Mouse (Mus musculus): ENCODE data around the gene Cdk11b.
"Not testable (repeated sequence)": the region's sequence is repeated elsewhere in the genome, so short reads cannot be mapped to it uniquely, and the experiment has no call there.

Gene Cdk11b

DNA sequence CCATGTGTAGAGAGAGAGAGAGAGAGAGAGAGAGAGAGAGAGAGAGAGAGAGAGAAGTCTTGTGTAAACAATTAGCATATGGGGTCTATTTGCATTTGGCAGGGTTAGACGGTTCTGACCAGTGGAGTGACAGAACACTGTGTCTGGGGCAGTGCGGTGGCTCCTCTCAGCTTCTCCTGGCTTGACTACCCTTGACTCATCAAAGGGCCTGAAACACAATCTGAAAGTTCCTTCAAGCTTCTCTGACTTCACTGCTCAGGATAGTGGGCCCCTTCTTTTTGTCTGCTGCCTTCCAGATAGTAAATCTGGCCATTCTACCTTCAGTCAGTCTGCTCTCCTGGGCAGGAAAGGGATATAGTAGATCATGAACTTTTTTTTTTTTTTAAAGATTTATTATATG is 17.8 kb upstream of the Cdk11b start:
- no peak for DNase-seq (ENCODE audit: low spot score)

GRCm38 (mm10) chr4:155611860-155612259 is 12.8 kb upstream of the Cdk11b start:
- DNase-seq (ENCODE audit: low spot score): no peak

GRCm38 (mm10) chr4:155613264-155613663 is 11.4 kb upstream of the Cdk11b start:
- no peak for DNase-seq (ENCODE audit: low spot score)

DNA sequence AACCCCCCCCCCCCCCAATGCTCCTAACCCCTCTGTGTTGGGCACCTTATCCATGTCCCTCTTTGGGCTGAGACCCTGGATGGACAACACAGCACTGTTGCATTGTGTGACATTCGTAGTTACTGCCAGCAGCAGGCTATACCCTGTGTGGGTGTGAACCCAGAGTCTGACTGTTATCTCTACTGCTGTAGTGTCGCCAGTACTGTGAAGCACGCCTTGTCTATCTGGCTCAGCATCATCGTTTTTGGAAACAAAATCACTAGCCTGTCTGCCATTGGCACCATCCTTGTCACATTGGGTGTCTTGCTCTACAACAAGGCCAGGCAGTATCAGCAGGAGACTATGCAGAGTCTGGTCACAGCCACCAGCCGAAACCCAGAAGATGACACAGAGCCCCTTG is 6.3 kb upstream of the Cdk11b start:
- no peak for DNase-seq (ENCODE audit: low spot score)

DNA sequence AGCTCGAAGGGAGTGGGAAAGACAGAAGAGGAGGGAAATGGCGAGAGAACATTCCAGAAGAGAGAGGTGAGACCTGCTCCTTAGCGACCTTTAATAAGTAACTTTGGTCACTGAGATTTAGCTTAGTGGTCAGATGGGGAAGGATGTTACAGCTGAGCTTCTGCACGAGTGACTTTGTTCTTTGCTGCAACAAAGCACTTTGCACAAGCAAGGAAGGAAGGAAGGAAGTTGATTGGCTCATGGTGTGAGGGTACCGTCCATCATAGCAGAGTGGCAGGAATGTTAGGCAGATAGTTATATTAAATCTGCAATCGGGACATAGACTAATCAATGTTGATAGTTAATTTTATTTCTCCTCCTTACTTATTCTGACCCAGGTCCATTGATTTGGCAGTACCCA is 5.6 kb downstream of the Cdk11b start:
- DNase-seq (ENCODE audit: low spot score): no peak

- no peak for DNase-seq (ENCODE audit: low spot score)
Measured at GRCm38 (mm10) chr4:155635766-155636499, 11.3 kb downstream of the Cdk11b start.

DNA sequence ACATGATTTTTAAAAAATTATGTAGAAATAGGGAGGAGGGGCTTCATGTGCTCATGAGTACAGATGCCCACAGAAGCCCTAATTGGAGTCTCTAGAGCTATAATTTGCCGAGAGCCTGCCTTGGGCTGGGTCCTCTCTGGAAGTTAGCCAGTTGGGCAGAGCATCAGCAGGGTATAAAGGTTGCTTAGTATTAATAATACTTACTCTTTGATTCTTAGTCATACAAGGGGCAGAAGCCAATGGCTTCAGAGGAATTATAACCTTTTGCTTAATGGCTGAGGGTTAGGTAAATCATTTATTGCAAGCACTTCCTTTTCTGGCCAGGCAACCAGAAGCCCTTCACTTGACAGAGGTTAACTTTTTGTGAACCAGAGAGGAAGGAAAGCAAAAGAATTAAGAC is 18.9 kb downstream of the Cdk11b start:
- no peak for DNase-seq (ENCODE audit: low spot score)

GRCm38 (mm10) chr4:155645308-155645707 is 20.7 kb downstream of the Cdk11b start, which contains the start of gene Gm10563:
Gene Gm10563, minus strand, starts transcription at chr4:155645408.
- DNase-seq (ENCODE audit: low spot score): not testable (repeated sequence)

DNA sequence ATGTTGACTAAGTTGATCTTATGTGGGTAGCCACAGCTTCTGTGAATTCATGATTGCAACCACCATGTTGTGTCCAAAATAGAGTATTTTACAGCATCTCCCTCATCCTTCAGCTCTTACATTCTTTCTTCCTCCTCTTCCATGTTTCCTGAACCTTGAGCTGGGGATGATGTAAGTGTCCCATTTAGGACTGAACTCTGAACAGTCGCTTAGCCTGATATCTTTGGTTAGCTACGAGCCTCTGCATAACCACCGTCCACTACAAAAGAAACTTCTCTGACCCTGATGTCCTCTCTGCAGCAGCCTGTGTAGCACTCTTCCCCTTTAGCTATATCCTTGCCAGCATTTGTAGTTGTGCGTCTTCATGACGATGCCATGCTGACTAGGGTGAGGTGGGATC is 21.1 kb downstream of the Cdk11b start:
- DNase-seq (ENCODE audit: low spot score): no peak

DNA sequence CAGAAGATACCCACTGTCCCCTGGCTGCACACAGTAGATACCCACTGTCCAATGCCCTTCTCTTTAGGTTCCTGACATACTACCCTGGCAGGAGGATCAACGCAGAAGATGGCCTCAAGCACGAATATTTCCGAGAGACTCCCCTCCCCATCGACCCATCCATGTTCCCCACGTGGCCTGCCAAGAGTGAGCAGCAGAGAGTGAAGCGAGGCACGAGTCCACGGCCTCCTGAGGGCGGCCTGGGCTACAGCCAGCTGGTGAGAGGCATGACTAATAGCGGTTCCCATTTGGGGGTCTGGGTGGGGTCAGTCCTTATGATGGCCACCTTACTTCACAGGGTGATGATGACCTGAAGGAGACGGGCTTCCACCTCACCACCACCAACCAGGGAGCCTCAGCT is 24.7 kb downstream of the Cdk11b start:
- no peak for DNase-seq (ENCODE audit: low spot score)

- no peak for DNase-seq (ENCODE audit: low spot score)
Measured at GRCm38 (mm10) chr4:155651553-155652269, 27.1 kb downstream of the Cdk11b start.

- no peak for DNase-seq (ENCODE audit: low spot score)
Measured at GRCm38 (mm10) chr4:155652283-155653085, 27.8 kb downstream of the Cdk11b start.

- DNase-seq (ENCODE audit: low spot score): no peak
Measured at GRCm38 (mm10) chr4:155653086-155653450, 28.4 kb downstream of the Cdk11b start, which contains the start of gene Mmp23. Gene Mmp23, minus strand, starts transcription at chr4:155653384.

- no peak for DNase-seq (ENCODE audit: low spot score)
Measured at GRCm38 (mm10) chr4:155653451-155654182, 29.0 kb downstream of the Cdk11b start.

DNA sequence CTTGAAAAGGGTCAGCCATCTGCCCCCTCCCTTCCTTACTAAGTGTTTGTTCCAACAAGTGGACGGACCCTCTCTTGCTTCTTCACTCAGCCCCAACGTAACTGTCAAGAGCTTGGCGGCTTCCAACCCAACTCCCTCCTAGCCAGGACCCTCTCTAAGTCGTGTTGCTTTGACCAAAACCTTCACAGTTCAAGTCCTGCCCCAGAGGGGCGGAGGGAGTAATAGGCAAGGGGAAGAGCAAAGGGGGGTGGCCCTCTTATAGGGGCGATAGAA is 29.5 kb downstream of the Cdk11b start:
- no peak for DNase-seq (ENCODE audit: low spot score)

- DNase-seq (ENCODE audit: low spot score): no peak
Measured at GRCm38 (mm10) chr4:155654456-155655298, 30.0 kb downstream of the Cdk11b start.

DNA sequence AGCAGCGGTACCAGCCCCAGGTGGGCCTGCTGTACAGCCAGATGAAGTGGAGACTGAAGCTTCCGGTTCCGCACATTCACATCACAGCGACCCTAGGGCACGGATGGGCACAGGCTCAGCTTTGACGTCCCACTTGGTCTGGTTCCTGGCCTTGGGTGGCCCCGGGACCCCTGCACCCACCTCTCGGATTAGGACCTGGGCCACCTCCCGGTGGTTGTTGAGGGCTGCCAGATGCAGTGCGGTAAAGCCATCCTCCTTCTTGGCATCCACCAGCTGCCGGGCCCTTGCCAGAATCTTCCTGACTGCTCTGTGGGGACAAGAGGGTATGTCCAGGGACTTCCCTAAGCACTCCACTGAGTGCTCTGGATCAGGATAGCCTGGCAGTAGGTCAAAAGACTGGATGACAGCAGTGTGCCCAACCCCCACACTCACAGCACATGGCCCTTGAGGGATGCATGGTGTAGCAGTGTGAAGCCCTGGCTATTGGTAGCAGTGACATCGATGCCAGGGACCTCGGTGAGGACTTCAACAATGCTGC is 31.6 kb downstream of the Cdk11b start:
- no peak for DNase-seq (ENCODE audit: low spot score)

GRCm38 (mm10) chr4:155658961-155659360 is 34.3 kb downstream of the Cdk11b start:
- DNase-seq (ENCODE audit: low spot score): no peak

DNA sequence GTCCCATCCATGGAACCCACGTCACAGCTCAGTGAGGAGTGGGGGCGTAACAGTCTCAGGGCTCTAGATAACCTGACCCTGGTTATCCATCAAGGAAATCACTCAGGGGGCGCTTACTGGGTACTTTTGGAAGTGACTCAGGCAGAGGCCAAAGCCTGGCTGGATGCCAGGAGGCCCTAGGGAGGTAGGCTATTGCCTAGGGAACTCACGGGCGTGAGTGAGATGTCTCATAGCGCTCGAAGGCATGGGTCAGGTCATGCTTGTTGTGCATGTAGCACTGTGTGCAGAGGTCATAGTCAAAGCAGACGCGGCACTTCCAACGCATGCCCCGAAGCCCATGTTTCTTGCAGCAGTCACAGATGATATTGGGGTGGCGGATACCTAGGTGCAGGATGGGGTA is 36.0 kb downstream of the Cdk11b start:
- no peak for DNase-seq (ENCODE audit: low spot score)

- DNase-seq (ENCODE audit: low spot score): no peak
Measured at GRCm38 (mm10) chr4:155666903-155667302, 42.2 kb downstream of the Cdk11b start.

All from spleen, adult 12 weeks (tissue).